Mouse (Mus musculus) erythroblast, embryonic 14.5 days (primary cell): ENCODE measurements around the gene Gm49416.

Source experiments
- GATA1 ChIP-seq: IDR thresholded peaks from 2 replicates; pipeline ENCODE4 v1.6.1; 2012; ENCODE audit warnings: low read length, inconsistent platforms, mixed read lengths
- TAL1 ChIP-seq: IDR thresholded peaks from 3 replicates; pipeline ENCODE4 v1.6.1; 2012; ENCODE audit warnings: low read length, inconsistent platforms, mixed read lengths

- TF ChIP-seq TAL1: no peak
- TF ChIP-seq GATA1: no peak
Observed at GRCm38 (mm10) chr19:8850402-8850901, 38.3 kb upstream of the Gm49416 start, which contains the start of gene Lrrn4cl.
